Mouse (Mus musculus) lung, postnatal 10 days (tissue): ENCODE measurements around the gene Krt39.
A peak's percentile ranks its signal among the peaks of the same experiment; 100 is the strongest.

Experiments
- DNase-seq: peaks from one replicate; pipeline ENCODE4 v3.0.0; 2021

Krt39 gene

DNA sequence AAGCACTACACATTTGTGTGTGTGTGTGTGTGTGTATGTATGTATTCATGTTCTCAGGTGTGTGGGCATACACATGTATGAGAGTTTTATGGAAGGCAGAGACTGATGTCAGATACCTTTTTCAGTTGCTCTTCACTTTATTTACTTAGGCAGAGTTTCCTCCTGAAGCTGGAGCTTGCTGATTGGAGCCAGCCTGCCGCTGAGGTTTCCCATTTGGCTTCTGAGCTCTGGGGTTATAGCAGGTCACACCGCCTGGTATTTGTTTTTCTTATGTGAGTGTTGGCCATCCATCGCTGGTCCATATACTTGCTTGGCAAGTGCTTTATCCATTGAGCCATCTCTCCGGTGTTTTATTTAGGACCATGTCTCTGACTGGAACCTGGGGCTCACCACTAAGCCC lies 51.9 kb downstream of the Krt39 start:
- DNase-seq: peak; percentile 21

DNA sequence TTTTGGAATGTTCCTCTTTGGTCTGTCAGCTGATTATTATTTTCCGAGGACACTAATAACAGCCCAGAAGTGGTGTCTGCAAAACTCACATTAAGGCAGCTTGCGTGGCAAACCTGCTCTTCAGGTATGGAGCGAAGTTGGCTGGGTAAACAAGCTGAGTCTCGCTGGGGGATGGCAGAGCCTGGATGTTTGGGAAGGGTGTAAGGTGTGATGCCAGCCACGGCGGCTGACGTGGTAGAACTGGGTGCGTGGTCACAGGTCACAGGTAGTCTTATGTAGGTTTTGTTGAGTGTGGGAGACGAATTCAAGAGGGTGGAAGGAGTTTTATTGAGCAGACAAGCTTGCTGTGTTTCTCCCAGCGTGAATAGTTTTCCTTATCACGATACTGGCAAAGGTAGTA lies 52.6 kb downstream of the Krt39 start:
- peak; percentile 13 for DNase-seq

DNA sequence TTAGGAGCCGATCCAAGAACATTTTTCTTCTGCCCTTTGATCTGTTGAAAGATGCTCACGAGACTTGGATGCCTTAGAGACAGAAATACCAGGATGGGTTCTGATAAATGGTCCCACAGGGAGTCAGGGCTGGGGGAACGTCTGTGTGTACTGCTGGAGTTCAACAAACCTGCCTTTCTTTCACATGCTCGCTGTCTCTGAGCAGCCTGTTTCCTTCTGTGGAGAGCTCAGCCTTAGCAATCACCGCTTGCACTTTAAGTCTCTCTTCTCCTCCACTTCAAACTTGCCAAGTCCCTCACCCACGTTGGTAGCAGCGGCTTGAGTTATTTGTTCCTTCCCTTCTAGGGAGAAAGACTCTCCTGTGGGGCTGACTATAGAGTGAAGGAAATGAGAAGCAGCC lies 54.8 kb downstream of the Krt39 start:
- no peak for DNase-seq

DNA sequence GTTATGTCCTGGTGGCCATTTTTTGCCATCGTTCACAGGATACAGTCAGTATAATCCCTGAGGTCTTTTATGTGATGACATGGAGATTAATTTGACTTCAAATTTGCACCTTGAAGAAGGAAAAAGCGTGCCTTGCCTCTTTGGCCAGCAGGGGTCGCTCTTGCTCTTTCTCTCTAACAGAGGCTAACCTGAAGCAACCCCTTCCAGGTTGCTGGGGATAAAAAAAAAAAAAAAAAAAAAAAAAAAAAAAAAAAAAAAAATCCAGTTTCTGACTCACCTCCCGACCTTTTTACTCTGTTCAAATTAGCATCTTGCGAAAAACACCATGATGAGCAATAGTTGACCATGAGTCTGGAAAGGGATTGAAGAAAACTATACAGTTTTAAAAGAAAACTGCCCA lies 56.3 kb downstream of the Krt39 start:
- DNase-seq: peak; percentile 85
